Mouse (Mus musculus): ENCODE measurements around the gene Kbtbd7. TPM values are rescaled to one million over a fixed set of nuclear protein-coding genes. Genes with fewer than 3 reads are reported as not detected.
"Not testable (repeated sequence)": the region's sequence is repeated elsewhere in the genome, so short reads cannot be mapped to it uniquely, and the experiment has no call there.

The Kbtbd7 gene
- polyA plus RNA-seq, 1 experiment from 2014 or later: 18.4 TPM

DNA sequence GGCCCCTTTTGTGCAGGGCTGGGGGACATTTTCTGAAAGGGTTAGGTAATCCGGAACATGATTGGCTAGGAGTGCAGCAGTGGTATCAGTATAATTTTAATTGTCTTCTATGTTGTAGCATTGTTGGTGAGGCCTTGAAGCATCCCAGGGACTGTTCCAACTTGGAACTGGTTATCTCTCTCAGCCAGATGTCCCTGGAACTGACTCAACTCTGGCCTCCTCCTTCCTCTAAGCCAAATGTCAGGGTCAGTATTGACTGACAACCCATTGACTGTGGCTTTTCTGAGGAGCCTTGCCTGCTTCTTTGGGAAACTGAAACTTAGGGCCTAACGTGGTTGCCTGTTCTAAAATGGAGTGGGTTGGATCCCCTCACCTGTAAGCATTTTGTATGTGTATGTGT is 14.3 kb downstream of the Kbtbd7 start:
- no peak for ATAC-seq (ENCODE audit: insufficient read depth, low FRiP score, low TSS enrichment)
- H3K36me3 ChIP-seq (ENCODE audit: control insufficient read depth, insufficient read depth, low read length): no peaks in the 10 kb centered on the region

GRCm38 (mm10) chr14:79441441-79441840 is 15.1 kb downstream of the Kbtbd7 start:
- no peak overlapping the region for H3K4me2 ChIP-seq (ENCODE audit: low read depth)
- no peaks in the 10 kb centered on the region for H3K27me3 ChIP-seq (ENCODE audit: control insufficient read depth, insufficient read depth, low read length)
- WGBS: 89% methylated on average over 5 of the region's 5 CpGs
- ATAC-seq (ENCODE audit: insufficient read depth, low FRiP score, low TSS enrichment) (no peak), DNase-seq (ENCODE audit: low spot score) (no peak)
- H3K4me3 ChIP-seq (ENCODE audit: low read depth, low read length): no peak overlapping the region
- no peaks in the 10 kb centered on the region for H3K36me3 ChIP-seq (ENCODE audit: control insufficient read depth, insufficient read depth, low read length)
- H3K9me3 ChIP-seq (ENCODE audit: control insufficient read depth, low read length): no peaks in the 10 kb centered on the region
- no peak overlapping the region for H3K27ac ChIP-seq (ENCODE audit: low read depth, low read length)
- H3K4me1 ChIP-seq (ENCODE audit: control insufficient read depth, insufficient read depth, low read length): no peaks in the 10 kb centered on the region
- H3K9ac ChIP-seq (ENCODE audit: low read length): no peak overlapping the region

More for the DNA sequence above, 14.3 kb downstream of the Kbtbd7 start:
- WGBS: 93% methylated on average over 2 of the region's 2 CpGs
- H3K4me3 ChIP-seq (ENCODE audit: low read depth, low read length): no peak overlapping the region
- H3K27ac ChIP-seq (ENCODE audit: low read depth, low read length): no peak overlapping the region
- H3K9ac ChIP-seq (ENCODE audit: low read length): no peak overlapping the region
- H3K27me3 ChIP-seq (ENCODE audit: control insufficient read depth, insufficient read depth, low read length): no peaks in the 10 kb centered on the region
- H3K4me1 ChIP-seq (ENCODE audit: control insufficient read depth, insufficient read depth, low read length): no peaks in the 10 kb centered on the region
- H3K4me2 ChIP-seq (ENCODE audit: low read depth): no peak overlapping the region
- DNase-seq (ENCODE audit: low spot score): no peak
- H3K9me3 ChIP-seq (ENCODE audit: control insufficient read depth, low read length): no peaks in the 10 kb centered on the region

DNA sequence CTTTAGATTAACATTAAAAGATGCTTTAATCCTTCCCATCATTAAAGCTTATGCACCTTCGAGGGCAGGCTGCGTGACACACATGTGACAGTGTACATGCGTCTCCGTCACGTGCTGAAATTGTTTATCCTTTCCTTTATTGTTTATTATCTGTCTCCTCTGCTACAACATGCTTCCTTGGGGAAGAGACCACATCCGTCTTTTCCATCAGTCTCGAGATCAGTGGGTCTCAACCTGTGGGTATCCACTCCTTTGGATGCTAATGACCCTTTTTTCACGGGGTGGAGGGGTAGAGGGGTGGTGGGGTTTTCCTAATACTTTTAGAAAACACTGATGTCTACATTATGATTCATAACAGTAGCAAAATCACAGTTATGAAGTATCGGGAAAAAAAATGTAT is 18.3 kb downstream of the Kbtbd7 start:
- H3K4me2 ChIP-seq (ENCODE audit: low read depth): no peak overlapping the region
- ATAC-seq (ENCODE audit: insufficient read depth, low FRiP score, low TSS enrichment): no peak
- H3K4me1 ChIP-seq (ENCODE audit: control insufficient read depth, insufficient read depth, low read length): no peaks in the 10 kb centered on the region
- H3K27me3 ChIP-seq (ENCODE audit: control insufficient read depth, insufficient read depth, low read length): no peaks in the 10 kb centered on the region
- no peak overlapping the region for H3K27ac ChIP-seq (ENCODE audit: low read depth, low read length)
- 89% methylated on average over 9 of the region's 9 CpGs for WGBS
- DNase-seq (ENCODE audit: low spot score): no peak
- H3K4me3 ChIP-seq (ENCODE audit: low read depth, low read length): no peak overlapping the region
- H3K9ac ChIP-seq (ENCODE audit: low read length): no peak overlapping the region
- no peaks in the 10 kb centered on the region for H3K36me3 ChIP-seq (ENCODE audit: control insufficient read depth, insufficient read depth, low read length)
- no peaks in the 10 kb centered on the region for H3K9me3 ChIP-seq (ENCODE audit: control insufficient read depth, low read length)

DNA sequence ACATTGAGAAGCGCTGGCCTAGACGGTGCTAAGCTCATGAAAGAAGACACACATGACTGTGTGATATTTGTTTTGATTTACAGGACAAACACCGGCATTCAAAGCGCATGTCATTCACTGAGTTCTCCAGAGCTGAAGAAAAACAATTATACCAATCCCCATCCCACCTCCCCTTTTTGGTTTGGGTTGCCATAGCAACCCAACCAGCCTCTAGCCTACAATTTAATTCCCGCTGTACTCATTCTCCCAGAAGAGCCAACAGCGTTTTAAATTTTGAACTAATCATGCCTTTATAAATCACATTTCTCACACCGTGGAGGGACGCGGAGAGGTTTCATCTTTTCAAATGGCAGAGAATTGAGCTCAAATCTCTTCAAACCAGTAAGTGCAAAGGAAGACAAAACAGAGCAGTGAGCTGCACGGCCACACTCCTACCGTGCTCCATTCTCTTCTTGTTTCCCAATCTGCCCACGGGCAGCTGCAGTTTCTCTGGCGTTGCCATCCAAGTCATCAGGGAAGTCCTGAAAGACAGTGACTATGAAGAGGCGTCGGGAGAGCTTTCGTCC is 18.8 kb downstream of the Kbtbd7 start:
- Histone ChIP-seq H3K4me1 (ENCODE audit: control insufficient read depth, insufficient read depth, low read length) (no peaks in the 10 kb centered on the region), H3K27ac (ENCODE audit: low read depth, low read length) (no peak overlapping the region), H3K9me3 (ENCODE audit: control insufficient read depth, low read length) (no peaks in the 10 kb centered on the region), H3K9ac (ENCODE audit: low read length) (0 out of 2 replicates have a peak overlapping the region, but pooled peaks have one; percentile 15), H3K4me2 (ENCODE audit: low read depth) (peak overlapping the region; percentile 35; the same call in 1 of the 2 replicates), H3K27me3 (ENCODE audit: control insufficient read depth, insufficient read depth, low read length) (no peaks in the 10 kb centered on the region), H3K36me3 (ENCODE audit: control insufficient read depth, insufficient read depth, low read length) (no peaks in the 10 kb centered on the region), H3K4me3 (ENCODE audit: low read depth, low read length) (0 out of 2 replicates have a peak overlapping the region, but pooled peaks have one; percentile 3)
- DNase-seq (ENCODE audit: low spot score) (peak; percentile 51), ATAC-seq (ENCODE audit: insufficient read depth, low FRiP score, low TSS enrichment) (peak; percentile 60; the same call in 1 of the 2 replicates)
- 48% methylated on average over 16 of the region's 16 CpGs for WGBS

DNA sequence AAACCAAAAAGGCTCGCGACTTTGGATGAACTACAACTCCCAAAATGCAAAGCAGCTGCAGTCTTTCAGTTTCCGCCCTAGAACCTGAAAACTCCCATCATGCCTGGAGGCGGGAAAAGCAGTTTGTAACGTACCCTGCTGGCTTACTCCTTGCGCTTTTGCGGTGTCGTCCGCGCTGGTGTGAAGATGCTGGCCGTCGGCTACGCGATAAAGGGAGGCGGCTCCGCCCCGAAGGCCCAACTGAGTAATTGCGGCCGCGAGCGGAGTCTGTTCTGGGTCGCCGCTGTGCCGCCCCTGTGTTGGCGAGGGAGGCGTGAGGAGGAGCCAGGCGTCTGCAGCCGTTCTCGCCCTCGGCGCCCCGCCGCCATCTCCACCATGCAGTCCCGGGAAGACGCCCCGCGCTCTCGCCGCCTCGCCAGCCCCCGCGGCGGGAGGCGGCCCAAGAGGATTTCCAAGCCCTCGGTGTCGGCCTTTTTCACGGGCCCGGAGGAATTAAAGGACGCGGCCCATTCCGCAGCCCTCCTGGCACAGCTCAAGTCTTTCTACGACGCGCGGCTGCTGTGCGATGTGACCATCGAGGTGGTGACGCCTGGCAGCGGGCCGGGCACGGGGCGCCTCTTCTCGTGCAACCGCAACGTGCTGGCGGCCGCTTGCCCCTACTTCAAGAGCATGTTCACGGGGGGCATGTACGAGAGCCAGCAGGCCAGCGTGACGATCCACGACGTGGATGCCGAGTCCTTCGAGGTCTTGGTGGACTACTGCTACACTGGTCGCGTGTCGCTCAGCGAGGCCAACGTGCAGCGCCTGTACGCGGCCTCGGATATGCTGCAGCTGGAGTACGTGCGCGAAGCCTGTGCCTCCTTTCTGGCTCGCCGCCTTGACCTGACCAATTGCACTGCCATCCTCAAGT is 25.6 kb downstream of the Kbtbd7 start, which contains the start of gene Kbtbd6:
Gene Kbtbd6, plus strand, starts transcription at position 155 of the 910 bp plus-strand sequence.
- DNase-seq (ENCODE audit: low spot score) (peak; percentile 87), ATAC-seq (ENCODE audit: insufficient read depth, low FRiP score, low TSS enrichment) (peak; percentile 86)
- not testable (repeated sequence) for H3K4me1 ChIP-seq (ENCODE audit: control insufficient read depth, insufficient read depth, low read length); H3K27ac ChIP-seq (ENCODE audit: low read depth, low read length); H3K27me3 ChIP-seq (ENCODE audit: control insufficient read depth, insufficient read depth, low read length); H3K36me3 ChIP-seq (ENCODE audit: control insufficient read depth, insufficient read depth, low read length); H3K9me3 ChIP-seq (ENCODE audit: control insufficient read depth, low read length)
- WGBS: 6% methylated on average over 29 of the region's 89 CpGs
- Histone ChIP-seq H3K4me2 (ENCODE audit: low read depth) (peak within 1 kb of the TSS; percentile 45), H3K4me3 (ENCODE audit: low read depth, low read length) (peak within 1 kb of the TSS; percentile 44), H3K9ac (ENCODE audit: low read length) (peak within 1 kb of the TSS; percentile 52; the same call in 1 of the 2 replicates)

DNA sequence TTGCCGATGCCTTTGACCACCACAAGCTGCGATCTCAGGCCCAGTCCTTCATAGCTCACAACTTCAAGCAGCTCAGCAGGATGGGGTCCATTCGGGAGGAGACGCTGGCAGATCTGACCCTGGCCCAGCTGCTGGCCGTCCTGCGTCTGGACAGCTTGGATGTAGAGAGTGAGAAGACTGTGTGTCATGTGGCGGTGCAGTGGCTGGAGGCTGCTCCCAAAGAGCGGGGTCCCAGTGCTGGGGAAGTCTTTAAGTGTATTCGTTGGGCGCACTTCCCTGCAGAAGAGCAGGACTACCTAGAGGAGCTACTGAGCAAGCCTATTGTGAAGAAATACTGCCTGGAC is 26.3 kb downstream of the Kbtbd7 start:
- H3K27ac ChIP-seq (ENCODE audit: low read depth, low read length); H3K4me2 ChIP-seq (ENCODE audit: low read depth); H3K9me3 ChIP-seq (ENCODE audit: control insufficient read depth, low read length); ATAC-seq (ENCODE audit: insufficient read depth, low FRiP score, low TSS enrichment); H3K27me3 ChIP-seq (ENCODE audit: control insufficient read depth, insufficient read depth, low read length); H3K36me3 ChIP-seq (ENCODE audit: control insufficient read depth, insufficient read depth, low read length); H3K9ac ChIP-seq (ENCODE audit: low read length); DNase-seq (ENCODE audit: low spot score); H3K4me1 ChIP-seq (ENCODE audit: control insufficient read depth, insufficient read depth, low read length); H3K4me3 ChIP-seq (ENCODE audit: low read depth, low read length): not testable (repeated sequence)
- WGBS: 91% methylated on average over 4 of the region's 10 CpGs

DNA sequence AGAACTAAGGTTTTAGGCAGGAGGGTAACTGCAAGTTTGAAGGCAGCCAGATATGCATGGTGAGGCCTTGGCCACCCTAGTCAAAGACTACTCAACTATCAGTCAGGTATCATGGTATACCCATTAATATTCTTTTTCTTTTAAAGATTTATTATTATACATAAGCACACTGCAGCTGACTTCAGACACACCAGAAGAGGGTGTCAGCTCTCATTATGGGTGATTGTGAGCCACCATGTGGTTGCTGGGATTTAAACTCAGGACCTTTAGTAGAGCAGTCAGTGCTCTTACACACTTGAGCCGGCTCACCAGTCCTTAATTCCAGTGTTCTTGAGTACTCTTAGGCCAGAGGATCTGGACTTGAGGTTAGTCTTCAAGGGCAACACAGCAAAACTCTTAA is 34.1 kb downstream of the Kbtbd7 start:
- Histone ChIP-seq H3K36me3 (ENCODE audit: control insufficient read depth, insufficient read depth, low read length) (peaks cover 3% of the 10 kb centered on the region; the same call in 1 of the 2 replicates), H3K27me3 (ENCODE audit: control insufficient read depth, insufficient read depth, low read length) (no peaks in the 10 kb centered on the region), H3K4me3 (ENCODE audit: low read depth, low read length) (no peak overlapping the region), H3K9me3 (ENCODE audit: control insufficient read depth, low read length) (no peaks in the 10 kb centered on the region), H3K9ac (ENCODE audit: low read length) (no peak overlapping the region), H3K4me1 (ENCODE audit: control insufficient read depth, insufficient read depth, low read length) (no peaks in the 10 kb centered on the region), H3K27ac (ENCODE audit: low read depth, low read length) (no peak overlapping the region), H3K4me2 (ENCODE audit: low read depth) (no peak overlapping the region)
- no peak for DNase-seq (ENCODE audit: low spot score)
- 89% methylated on average over 1 of the region's 1 CpGs for whole genome bisulfite sequencing
- no peak for ATAC-seq (ENCODE audit: insufficient read depth, low FRiP score, low TSS enrichment)

- Histone ChIP-seq H3K9ac (ENCODE audit: low read length) (no peak overlapping the region), H3K4me3 (ENCODE audit: low read depth, low read length) (no peak overlapping the region), H3K4me2 (ENCODE audit: low read depth) (no peak overlapping the region), H3K36me3 (ENCODE audit: control insufficient read depth, insufficient read depth, low read length) (peaks cover 5% of the 10 kb centered on the region; the same call in 1 of the 2 replicates), H3K27me3 (ENCODE audit: control insufficient read depth, insufficient read depth, low read length) (no peaks in the 10 kb centered on the region), H3K27ac (ENCODE audit: low read depth, low read length) (no peak overlapping the region), H3K9me3 (ENCODE audit: control insufficient read depth, low read length) (no peaks in the 10 kb centered on the region), H3K4me1 (ENCODE audit: control insufficient read depth, insufficient read depth, low read length) (no peaks in the 10 kb centered on the region)
- DNase-seq (ENCODE audit: low spot score) (no peak), ATAC-seq (ENCODE audit: insufficient read depth, low FRiP score, low TSS enrichment) (no peak)
- WGBS: 95% methylated on average over 4 of the region's 4 CpGs
Measured at GRCm38 (mm10) chr14:79460988-79461387, 34.7 kb downstream of the Kbtbd7 start.
